Mouse (Mus musculus) forebrain, embryonic 10.5 days (tissue): ENCODE measurements around the gene Bicc1. TPM values are rescaled to one million over a fixed set of nuclear protein-coding genes. Genes with fewer than 3 reads are reported as not detected.

Experiments
- DNase-seq: peaks from one replicate; pipeline ENCODE4 v3.0.0-alpha.2; 2017; ENCODE audit warnings: low spot score; ENCODE audit errors: extremely low spot score
- H3K27ac ChIP-seq: fragments of 300-500 bp; sonication (generic); 2 replicates; pipeline ENCODE4 v1.5.1; 2016; ENCODE audit warnings: mild to moderate bottlenecking
- H3K27me3 ChIP-seq: fragments of 300-500 bp; sonication (generic); 2 replicates; pipeline ENCODE4 v1.6.1; 2016; ENCODE audit warnings: mild to moderate bottlenecking; ENCODE audit not compliant: poor library complexity, severe bottlenecking
- H3K36me3 ChIP-seq: fragments of 300-500 bp; sonication (generic); replicated peaks from 2 replicates; pipeline ENCODE4 v1.6.1; 2016; ENCODE audit warnings: mild to moderate bottlenecking, moderate library complexity
- H3K4me1 ChIP-seq: fragments of 300-500 bp; sonication (generic); 2 replicates; pipeline ENCODE4 v1.6.1; 2016
- H3K4me3 ChIP-seq: fragments of 300-500 bp; sonication (generic); 2 replicates; pipeline ENCODE4 v1.5.1; 2016; ENCODE audit warnings: mild to moderate bottlenecking, moderate library complexity
- H3K9me3 ChIP-seq: fragments of 300-500 bp; sonication (generic); 2 replicates; pipeline ENCODE4 v1.6.1; 2016; ENCODE audit warnings: mild to moderate bottlenecking, moderate library complexity
- WGBS: fragments of 180-500 bp; shearing (Covaris S2); methylation state at CpG from one replicate; pipeline ENCODE4 v1.1.7; 2016; 5-methylcytosine and 5-hydroxymethylcytosine counted together
- polyA plus RNA-seq: library from polyadenylated mRNA; unstranded; fragments of >200 nt; fragmentation: Nextera tagmentation; extraction: Ambion mirVana; gene quantifications from 2 replicates; pipeline ENCODE4 v1.2.1, GENCODE M21; 2016

Bicc1 gene
- polyA plus RNA-seq, 1 experiment from 2014 or later: 2.7 TPM

DNA sequence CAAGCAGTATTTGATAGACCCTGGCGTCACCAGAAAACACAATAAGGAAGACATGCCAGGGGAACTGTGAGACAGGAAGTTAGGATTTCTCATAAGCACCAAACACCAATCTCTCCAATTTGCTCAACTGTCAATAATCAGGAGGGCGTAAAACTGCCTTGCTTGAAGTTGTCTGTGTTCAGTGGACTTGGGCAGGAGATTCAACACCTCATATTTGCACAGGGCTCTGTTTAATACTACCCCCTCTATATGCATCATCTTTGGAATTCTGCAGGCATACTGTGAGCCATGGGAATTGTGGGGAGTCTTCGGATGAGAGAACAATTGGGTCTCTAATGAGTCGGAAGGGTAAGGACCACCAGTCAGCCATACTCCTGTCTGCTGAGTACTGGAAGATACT is 233.4 kb downstream of the Bicc1 start:
- Histone ChIP-seq H3K27ac (no peak overlapping the region), H3K9me3 (no peaks in the 10 kb centered on the region), H3K27me3 (no peaks in the 10 kb centered on the region), H3K4me3 (no peak overlapping the region), H3K4me1 (no peaks in the 10 kb centered on the region), H3K36me3 (peaks cover 7% of the 10 kb centered on the region; the same call in 1 of the 2 replicates)
- no peak for DNase-seq
- WGBS: 91% methylated on average over 4 of the region's 4 CpGs

GRCm38 (mm10) chr10:70924348-70924747 is 235.2 kb downstream of the Bicc1 start:
- Histone ChIP-seq H3K36me3 (no peaks in the 10 kb centered on the region), H3K4me1 (no peaks in the 10 kb centered on the region), H3K27me3 (no peaks in the 10 kb centered on the region), H3K9me3 (no peaks in the 10 kb centered on the region), H3K4me3 (no peak overlapping the region), H3K27ac (no peak overlapping the region)
- no peak for DNase-seq
- 97% methylated on average over 3 of the region's 3 CpGs for WGBS

DNA sequence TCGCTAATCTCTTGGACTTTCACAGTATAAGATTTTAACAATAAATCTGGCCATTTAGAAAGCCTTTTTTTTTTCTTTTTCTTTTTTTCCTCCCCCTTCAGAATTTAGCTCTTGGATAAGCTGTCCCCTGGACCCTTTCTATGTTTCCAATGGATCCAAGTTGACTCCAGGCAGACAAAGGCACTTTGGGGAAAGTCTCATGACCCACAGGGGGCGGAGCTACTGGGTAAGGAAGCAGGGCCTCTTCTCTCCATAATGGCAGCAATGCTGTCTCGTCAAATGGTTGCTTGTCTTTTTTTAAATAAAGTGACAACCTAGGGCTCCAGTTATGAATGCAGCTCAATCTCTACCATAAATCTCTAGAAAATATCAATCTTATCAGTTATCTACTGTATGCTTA is 235.6 kb downstream of the Bicc1 start:
- Histone ChIP-seq H3K27ac (no peak overlapping the region), H3K4me1 (no peaks in the 10 kb centered on the region), H3K4me3 (no peak overlapping the region), H3K9me3 (no peaks in the 10 kb centered on the region), H3K27me3 (no peaks in the 10 kb centered on the region), H3K36me3 (no peaks in the 10 kb centered on the region)
- DNase-seq: no peak
- WGBS: 90% methylated on average over 3 of the region's 3 CpGs

DNA sequence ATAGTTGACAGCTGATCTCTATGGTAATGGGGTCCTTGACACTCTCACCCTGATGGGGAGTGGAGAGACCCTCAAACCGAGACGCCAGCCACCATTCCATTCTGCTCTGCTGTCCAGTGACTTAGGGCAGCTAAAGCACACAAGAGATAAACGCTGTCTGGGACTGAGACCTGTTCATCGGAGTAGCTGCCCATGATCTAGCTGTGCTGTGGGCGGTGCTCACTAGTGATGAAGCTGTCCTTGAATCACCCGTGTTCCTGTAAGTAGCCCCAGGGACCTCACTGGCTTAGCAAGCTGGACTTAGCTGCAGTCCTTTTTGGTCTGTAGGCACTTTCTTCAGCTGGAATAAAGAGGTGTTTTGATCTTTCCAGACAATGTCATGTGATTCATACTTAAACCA is 238.0 kb downstream of the Bicc1 start:
- no peak for DNase-seq
- no peaks in the 10 kb centered on the region for H3K4me1 ChIP-seq
- peaks cover 3% of the 10 kb centered on the region; the same call in 1 of the 2 replicates for H3K9me3 ChIP-seq
- H3K4me3 ChIP-seq: no peak overlapping the region
- no peak overlapping the region for H3K27ac ChIP-seq
- H3K27me3 ChIP-seq: no peaks in the 10 kb centered on the region
- 93% methylated on average over 6 of the region's 6 CpGs for WGBS
- H3K36me3 ChIP-seq: no peaks in the 10 kb centered on the region

DNA sequence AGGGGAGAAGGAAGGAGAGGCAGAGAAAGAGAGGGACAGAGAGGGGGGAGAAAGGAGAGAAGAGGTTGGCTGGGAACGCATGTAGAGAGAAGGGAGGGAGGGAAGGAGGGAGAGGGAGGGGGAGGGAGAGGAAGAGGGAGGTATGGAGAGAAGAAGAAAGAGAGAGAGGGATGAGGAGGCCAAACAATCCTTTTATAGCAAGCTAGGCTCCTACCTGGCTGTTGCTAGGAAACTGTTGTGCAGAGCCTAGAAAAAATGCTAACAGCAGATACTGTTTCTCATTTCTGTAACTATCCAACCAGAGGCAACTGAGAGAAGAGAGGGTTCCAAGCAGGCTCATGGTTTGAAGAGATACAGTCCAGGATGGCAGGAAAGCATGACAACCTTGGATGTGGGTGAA is 239.6 kb downstream of the Bicc1 start:
- H3K27ac ChIP-seq: no peak overlapping the region
- H3K9me3 ChIP-seq: peaks cover 3% of the 10 kb centered on the region; the same call in 1 of the 2 replicates
- H3K27me3 ChIP-seq: no peaks in the 10 kb centered on the region
- 50% methylated on average over 1 of the region's 1 CpGs for whole genome bisulfite sequencing
- no peaks in the 10 kb centered on the region for H3K4me1 ChIP-seq
- H3K4me3 ChIP-seq: no peak overlapping the region
- no peak for DNase-seq
- H3K36me3 ChIP-seq: no peaks in the 10 kb centered on the region

- Histone ChIP-seq H3K27ac (no peak overlapping the region), H3K9me3 (peaks cover 3% of the 10 kb centered on the region; the same call in 1 of the 2 replicates), H3K4me3 (no peak overlapping the region), H3K36me3 (no peaks in the 10 kb centered on the region), H3K27me3 (no peaks in the 10 kb centered on the region), H3K4me1 (no peaks in the 10 kb centered on the region)
- DNase-seq: no peak
- WGBS: 84% methylated on average over 13 of the region's 13 CpGs
Measured at GRCm38 (mm10) chr10:70919031-70919663, 240.4 kb downstream of the Bicc1 start.

DNA sequence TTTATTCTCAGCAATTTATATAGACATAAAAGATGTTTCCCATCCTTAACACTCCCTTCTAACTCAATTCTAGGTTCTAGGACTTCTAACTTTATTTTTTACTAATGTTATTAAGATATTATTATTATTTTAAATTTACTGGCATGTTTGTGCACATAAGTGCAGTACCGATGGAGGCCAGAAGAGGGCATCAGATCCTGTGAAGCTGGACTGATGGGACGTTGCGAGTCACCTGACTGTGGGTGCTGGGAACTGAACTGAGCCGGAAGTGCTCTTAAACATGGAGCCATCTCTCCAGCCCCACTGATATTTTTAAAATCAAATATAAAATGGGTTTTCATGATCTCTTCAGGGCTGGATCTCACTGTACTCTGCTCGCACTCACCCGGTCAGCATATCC is 242.8 kb downstream of the Bicc1 start:
- Histone ChIP-seq H3K27ac (no peak overlapping the region), H3K4me1 (no peaks in the 10 kb centered on the region), H3K36me3 (no peaks in the 10 kb centered on the region), H3K27me3 (no peaks in the 10 kb centered on the region), H3K9me3 (peaks cover 3% of the 10 kb centered on the region; the same call in 1 of the 2 replicates), H3K4me3 (no peak overlapping the region)
- DNase-seq: no peak
- WGBS: 86% methylated on average over 6 of the region's 6 CpGs

GRCm38 (mm10) chr10:70915096-70915495 is 244.4 kb downstream of the Bicc1 start:
- no peak overlapping the region for H3K27ac ChIP-seq
- no peaks in the 10 kb centered on the region for H3K36me3 ChIP-seq
- WGBS: 91% methylated on average over 6 of the region's 6 CpGs

GRCm38 (mm10) chr10:70903936-70904335 is 255.6 kb downstream of the Bicc1 start:
- DNase-seq: no peak
- Histone ChIP-seq H3K27ac (no peak overlapping the region), H3K9me3 (no peaks in the 10 kb centered on the region), H3K4me3 (no peak overlapping the region), H3K27me3 (no peaks in the 10 kb centered on the region), H3K36me3 (no peaks in the 10 kb centered on the region), H3K4me1 (peaks cover 6% of the 10 kb centered on the region; the same call in 1 of the 2 replicates)
- 78% methylated on average over 7 of the region's 7 CpGs for WGBS

More at GRCm38 (mm10) chr10:70915096-70915495, 244.4 kb downstream of the Bicc1 start:
- no peaks in the 10 kb centered on the region for H3K27me3 ChIP-seq
- H3K4me3 ChIP-seq: no peak overlapping the region
- no peak for DNase-seq
- peaks cover 3% of the 10 kb centered on the region; the same call in 1 of the 2 replicates for H3K9me3 ChIP-seq
- no peaks in the 10 kb centered on the region for H3K4me1 ChIP-seq

- Histone ChIP-seq H3K4me3 (no peak overlapping the region), H3K9me3 (no peaks in the 10 kb centered on the region), H3K27me3 (no peaks in the 10 kb centered on the region), H3K36me3 (no peaks in the 10 kb centered on the region), H3K27ac (no peak overlapping the region), H3K4me1 (peaks cover 6% of the 10 kb centered on the region; the same call in 1 of the 2 replicates)
- no peak for DNase-seq
- 77% methylated on average over 5 of the region's 5 CpGs for WGBS
Measured at GRCm38 (mm10) chr10:70902751-70903485, 256.6 kb downstream of the Bicc1 start.

- H3K27ac ChIP-seq: no peak overlapping the region
- H3K9me3 ChIP-seq: no peaks in the 10 kb centered on the region
- WGBS: 77% methylated on average over 11 of the region's 11 CpGs
- H3K4me1 ChIP-seq: peaks cover 6% of the 10 kb centered on the region; the same call in 1 of the 2 replicates
- H3K27me3 ChIP-seq: no peaks in the 10 kb centered on the region
- H3K36me3 ChIP-seq: no peaks in the 10 kb centered on the region
- DNase-seq: no peak
- no peak overlapping the region for H3K4me3 ChIP-seq
Measured at GRCm38 (mm10) chr10:70901193-70901875, 258.2 kb downstream of the Bicc1 start.

DNA sequence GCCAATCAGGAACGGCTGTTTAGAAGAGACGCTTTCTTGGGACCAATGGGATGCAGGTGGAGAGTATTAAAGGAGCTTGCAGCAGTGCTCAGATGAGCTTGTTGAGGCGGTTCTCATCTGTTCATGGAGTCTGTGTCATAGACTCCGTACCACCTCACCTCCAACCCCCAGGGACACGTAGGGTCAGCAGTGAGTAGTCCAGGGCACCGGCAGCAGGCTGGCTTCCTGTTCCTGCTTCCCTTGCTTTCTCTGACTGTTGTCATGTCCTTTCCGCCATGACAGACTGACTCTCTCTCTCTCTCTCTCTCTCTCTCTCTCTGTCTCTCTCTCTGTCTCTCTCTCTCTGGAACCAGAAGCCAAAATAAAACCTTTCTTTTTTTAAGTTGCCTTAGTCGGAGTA is 263.6 kb downstream of the Bicc1 start:
- Histone ChIP-seq H3K27ac (no peak overlapping the region), H3K27me3 (no peaks in the 10 kb centered on the region), H3K4me1 (no peaks in the 10 kb centered on the region), H3K36me3 (no peaks in the 10 kb centered on the region), H3K9me3 (no peaks in the 10 kb centered on the region), H3K4me3 (no peak overlapping the region)
- no peak for DNase-seq
- 91% methylated on average over 8 of the region's 8 CpGs for WGBS

- 83% methylated on average over 1 of the region's 1 CpGs for WGBS
- Histone ChIP-seq H3K4me1 (peaks cover 12% of the 10 kb centered on the region), H3K9me3 (no peaks in the 10 kb centered on the region), H3K36me3 (no peaks in the 10 kb centered on the region), H3K27ac (no peak overlapping the region), H3K27me3 (no peaks in the 10 kb centered on the region), H3K4me3 (no peak overlapping the region)
- DNase-seq: no peak
Measured at GRCm38 (mm10) chr10:70878046-70878445, 281.5 kb downstream of the Bicc1 start.
